Mouse (Mus musculus) liver, embryonic 14.5 days (tissue): ENCODE measurements around the gene Elovl6.

Source experiments
- CTCF ChIP-seq: IDR thresholded peaks from 2 replicates; pipeline ENCODE4 v1.5.1; 2016; ENCODE audit warnings: antibody characterized with exemption, low read depth, control low read depth
- EP300 ChIP-seq: IDR thresholded peaks from 2 replicates; pipeline ENCODE4 v1.6.1; 2016; ENCODE audit warnings: antibody characterized with exemption, low read depth

- TF ChIP-seq CTCF: no peak
- TF ChIP-seq EP300: no peak
Measured at GRCm38 (mm10) chr3:129560068-129560467, 27.9 kb downstream of the Elovl6 start.
